Mouse (Mus musculus) kidney, adult 2 months (tissue): Measurements from ENCODE around the gene Tubd1.

ENCODE experiments used
- CTCF ChIP-seq: fragments of 200-500 bp; conservative IDR thresholded peaks from 2 replicates; pipeline ENCODE4 v1.5.1; 2011; ENCODE audit warnings: low read depth, mild to moderate bottlenecking, control low read depth, low read length, moderate library complexity, mixed read lengths; ENCODE audit not compliant: insufficient read depth, insufficient read length
- POLR2A ChIP-seq: fragments of 200-500 bp; IDR thresholded peaks from one replicate; pipeline ENCODE4 v1.6.1; 2011; ENCODE audit warnings: low read depth, low read length, control low read depth

GRCm38 (mm10) chr11:86577231-86577630 is 32.4 kb downstream of the Tubd1 start:
- TF ChIP-seq CTCF = no peak
- TF ChIP-seq POLR2A = no peak
